Mouse (Mus musculus) layer of hippocampus, adult 2 months (tissue): Measurements from ENCODE around the gene Zfp784. TPM values are rescaled to one million over a fixed set of nuclear protein-coding genes. Genes with fewer than 3 reads are reported as not detected.
"Not testable (repeated sequence)": the region's sequence is repeated elsewhere in the genome, so short reads cannot be mapped to it uniquely, and the experiment has no call there.

ENCODE experiments used
- DNase-seq, 2 experiments: peaks; one replicate each; pipeline ENCODE4 v3.0.0; 2022; ENCODE audit warnings: low spot score in 2 of 2
- H3K27ac ChIP-seq: fragments of 200-600 bp; 2 replicates; pipeline ENCODE4 v1.8.1; 2022
- H3K4me3 ChIP-seq: fragments of 200-600 bp; 2 replicates; pipeline ENCODE4 v1.8.1; 2022; ENCODE audit warnings: mild to moderate bottlenecking
- CTCF ChIP-seq: fragments of 200-600 bp; conservative IDR thresholded peaks from 2 replicates; pipeline ENCODE4 v1.8.1; 2022; ENCODE audit warnings: antibody characterized with exemption, mild to moderate bottlenecking, moderate library complexity
- long read RNA-seq, 2 experiments: library from polyadenylated mRNA; stranded (forward); transcript quantifications; one replicate each; pipeline ENCODE4 v2.0.0; 2021; ENCODE audit warnings: borderline mapping rate in 2 of 2
- total RNA-seq, 2 experiments: library from RNA; stranded (reverse); gene quantifications; 2 replicates each; pipeline ENCODE4 v1.2.3; 2021

Gene Zfp784
- total RNA-seq: 1 to 10 TPM; 7.3 to 7.8 TPM
- long read RNA-seq, experiment 1, partial matches to known transcripts: 0 of 2 reads
- long read RNA-seq, experiment 1, other reads (novel, unspliced or antisense): 0 of 2 reads
- long read RNA-seq, experiment 2, transcript Zfp784-201 (2 exons, 2,153 nt): major isoform, 15 of 15 reads
- long read RNA-seq, experiment 2, partial matches to known transcripts: 0 of 15 reads
- long read RNA-seq, experiment 2, other reads (novel, unspliced or antisense): 0 of 15 reads

- Histone ChIP-seq H3K4me3 (peak within 1 kb of the TSS; percentile 76), H3K27ac (peak within 1 kb of the TSS; percentile 99)
- DNase-seq: peak; percentile 89 to 90
- no peak for TF ChIP-seq CTCF
These were observed at the start of gene Zfp784 for GRCm38 (mm10) chr7:5038109-5038732. TSS of gene Zfp784 (minus strand) at chr7:5038446.

GRCm38 (mm10) chr7:5087886-5088285 lies 49.6 kb upstream of the Zfp784 start:
- no peak for TF ChIP-seq CTCF
- H3K27ac ChIP-seq: peak overlapping the region; percentile 18; the same call in 1 of the 2 replicates
- DNase-seq: no peak
- no peak overlapping the region for H3K4me3 ChIP-seq

DNA sequence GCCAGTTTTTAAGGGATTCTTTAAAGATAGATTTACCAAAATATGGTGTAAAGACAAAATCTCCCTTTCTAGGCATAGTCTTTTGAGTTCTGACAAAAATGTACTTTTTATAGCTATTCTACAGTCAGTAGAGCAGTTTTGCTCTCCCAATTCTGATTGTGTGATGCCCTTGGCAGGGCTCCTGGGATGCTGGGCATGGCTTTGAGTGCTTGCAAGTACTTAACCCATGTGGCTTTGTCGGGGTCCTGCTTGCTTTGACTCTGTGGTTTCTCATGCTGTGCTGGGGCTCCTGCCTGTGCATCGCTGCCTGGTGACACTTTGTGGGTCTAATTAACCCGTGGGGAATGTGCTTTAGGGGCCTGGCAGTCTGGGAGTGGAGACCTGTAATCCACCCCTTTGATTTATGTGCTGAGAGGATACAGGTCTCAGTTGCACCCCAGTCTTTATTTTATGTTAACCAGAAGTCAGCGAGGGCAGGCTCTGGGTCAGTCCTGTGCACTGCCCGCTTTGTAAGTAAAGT lies 48.7 kb upstream of the Zfp784 start:
- Histone ChIP-seq H3K4me3 (no peak overlapping the region), H3K27ac (0 out of 2 replicates have a peak overlapping the region, but pooled peaks have one; percentile 2)
- TF ChIP-seq CTCF: no peak
- no peak for DNase-seq

GRCm38 (mm10) chr7:5085512-5085911 lies 47.3 kb upstream of the Zfp784 start:
- H3K27ac ChIP-seq: no peak overlapping the region
- DNase-seq: no peak
- H3K4me3 ChIP-seq: no peak overlapping the region
- TF ChIP-seq CTCF: no peak

- TF ChIP-seq CTCF: no peak
- DNase-seq: no peak
- Histone ChIP-seq H3K4me3 (no peak overlapping the region), H3K27ac (no peak overlapping the region)
These were observed 45.3 kb upstream of the Zfp784 start for GRCm38 (mm10) chr7:5083325-5084105.

GRCm38 (mm10) chr7:5081939-5082338 lies 43.7 kb upstream of the Zfp784 start:
- DNase-seq: no peak
- peak overlapping the region; percentile 83 for H3K4me3 ChIP-seq

DNA sequence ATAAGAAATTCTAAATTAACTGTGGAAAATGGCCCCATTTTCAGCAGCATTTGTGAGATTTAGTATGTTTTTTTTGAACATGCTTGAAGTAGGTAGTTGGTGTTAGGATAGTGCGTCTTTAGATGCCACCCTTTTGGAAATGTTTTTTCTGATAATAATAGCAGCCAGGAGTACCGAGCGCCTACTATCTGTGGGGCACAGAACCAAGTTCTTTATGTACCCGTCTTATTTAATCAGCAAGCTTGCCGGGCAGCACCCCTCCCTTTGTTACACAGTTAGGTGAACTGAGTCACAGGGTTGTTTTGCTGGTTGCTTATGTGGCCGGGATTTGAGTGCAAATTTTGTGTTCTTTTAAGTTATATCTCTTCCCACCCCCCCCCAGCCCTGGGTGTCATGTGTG lies 43.0 kb upstream of the Zfp784 start:
- TF ChIP-seq CTCF: peak; percentile 45
- peak overlapping the region; percentile 93 for H3K27ac ChIP-seq
- peak overlapping the region; percentile 83 for H3K4me3 ChIP-seq
- DNase-seq: no peak

More at GRCm38 (mm10) chr7:5081939-5082338, 43.7 kb upstream of the Zfp784 start:
- TF ChIP-seq CTCF: no peak
- H3K27ac ChIP-seq: 0 out of 2 replicates have a peak overlapping the region, but pooled peaks have one; percentile 1

DNA sequence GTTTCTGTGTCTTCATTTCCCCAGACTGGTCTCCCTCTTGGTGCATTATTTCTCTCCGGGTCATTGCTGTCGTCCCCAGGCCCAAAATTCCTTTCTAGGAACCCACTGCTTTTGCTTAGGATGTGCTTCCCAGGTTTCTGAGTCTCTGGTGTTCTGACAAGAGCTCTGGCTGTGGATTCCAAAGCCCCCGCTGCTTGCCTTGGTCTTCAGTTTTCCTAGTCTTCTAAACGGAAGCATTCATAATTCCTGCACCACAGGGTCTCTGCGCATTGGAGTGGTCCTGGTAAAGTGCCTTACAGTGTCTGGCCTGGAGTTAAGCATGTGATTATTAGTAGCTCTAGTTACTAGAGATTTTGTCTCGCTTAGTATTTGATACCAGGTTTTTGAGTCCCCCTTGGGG lies 42.6 kb upstream of the Zfp784 start:
- no peak for TF ChIP-seq CTCF

GRCm38 (mm10) chr7:5080010-5080751 lies 41.9 kb upstream of the Zfp784 start, which contains the start of gene Epn1:
TSS of gene Epn1 (plus strand) at chr7:5080235.
- DNase-seq: peak; percentile 97 to 98
- TF ChIP-seq CTCF: no peak
- Histone ChIP-seq H3K4me3 (peak within 1 kb of the TSS; percentile 83), H3K27ac (peak within 1 kb of the TSS; percentile 93)

More for the DNA sequence above, 42.6 kb upstream of the Zfp784 start:
- H3K27ac ChIP-seq: peak overlapping the region; percentile 93
- DNase-seq: no peak
- H3K4me3 ChIP-seq: peak overlapping the region; percentile 83

- peak overlapping the region; percentile 83 for H3K4me3 ChIP-seq
- H3K27ac ChIP-seq: peak overlapping the region; percentile 93
- DNase-seq: not testable (repeated sequence)
These were observed 41.2 kb upstream of the Zfp784 start for GRCm38 (mm10) chr7:5079365-5080009.

DNA sequence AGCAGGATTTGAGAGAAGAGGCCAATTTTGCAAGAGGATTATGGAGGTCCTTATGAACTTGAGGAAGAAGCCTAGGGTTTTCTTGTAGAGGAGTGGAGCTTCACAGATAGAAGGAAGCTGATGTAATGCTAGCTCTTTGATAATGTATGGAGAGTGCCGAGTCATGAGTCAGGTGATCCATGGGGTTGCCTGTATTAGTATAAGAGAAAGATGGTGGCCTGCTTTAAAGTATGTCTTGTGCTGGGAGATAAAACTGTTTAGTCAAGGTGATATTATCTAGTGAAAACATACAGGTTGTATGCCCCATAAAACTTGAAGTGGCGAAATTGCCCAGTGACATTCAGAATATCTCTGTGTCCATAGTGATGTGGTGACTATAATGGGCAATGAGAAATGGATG lies 38.7 kb upstream of the Zfp784 start:
- no peak for DNase-seq
- Histone ChIP-seq H3K27ac (no peak overlapping the region), H3K4me3 (no peak overlapping the region)
- no peak for TF ChIP-seq CTCF

DNA sequence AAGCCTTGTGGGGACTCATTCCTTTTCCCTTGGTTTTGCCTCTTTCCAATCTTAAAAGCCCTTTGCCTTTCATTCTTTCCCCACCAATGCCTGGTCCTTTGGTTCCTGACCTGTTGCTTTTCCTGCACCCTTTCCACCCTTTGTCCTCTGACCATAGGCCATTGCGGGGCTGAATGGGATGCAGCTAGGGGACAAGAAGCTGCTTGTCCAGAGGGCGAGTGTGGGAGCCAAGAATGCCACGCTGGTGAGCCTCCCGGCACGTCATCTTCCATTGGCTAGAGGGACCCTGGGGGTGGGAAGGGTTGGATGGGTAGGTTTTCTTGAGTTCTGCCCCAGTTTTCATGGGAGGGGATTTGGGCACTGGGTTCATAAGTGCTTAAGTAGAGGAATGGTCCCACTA lies 36.7 kb upstream of the Zfp784 start:
- H3K27ac ChIP-seq: no peak overlapping the region
- no peak overlapping the region for H3K4me3 ChIP-seq
- DNase-seq: no peak
- no peak for TF ChIP-seq CTCF
